Mouse (Mus musculus) lung, embryonic 16.5 days (tissue): ENCODE results near the gene Tbx15. TPM values are rescaled to one million over a fixed set of nuclear protein-coding genes. Genes with fewer than 3 reads are reported as not detected.
"Not testable (repeated sequence)": the region's sequence is repeated elsewhere in the genome, so short reads cannot be mapped to it uniquely, and the experiment has no call there.

Experiments
- ATAC-seq: fragments of 200-750 bp; cut with Nextera tagmentation; 2 replicates; pipeline ENCODE4 v1.8.0; 2017; ENCODE audit warnings: low read depth, mild to moderate bottlenecking, moderate library complexity
- H3K27ac ChIP-seq: fragments of 300-500 bp; sonication (generic); 2 replicates; pipeline ENCODE4 v1.5.1; 2014; ENCODE audit warnings: mild to moderate bottlenecking, control low read depth, low read length
- H3K27me3 ChIP-seq: fragments of 300-500 bp; sonication (generic); 2 replicates; pipeline ENCODE4 v1.6.1; 2014; ENCODE audit warnings: low read depth, low read length, mixed read lengths; ENCODE audit not compliant: control insufficient read depth, insufficient read depth
- H3K36me3 ChIP-seq: fragments of 300-500 bp; sonication (generic); 2 replicates; pipeline ENCODE4 v1.6.1; 2014; ENCODE audit warnings: low read length; ENCODE audit not compliant: control insufficient read depth, insufficient read depth
- H3K4me1 ChIP-seq: fragments of 300-500 bp; sonication (generic); replicated peaks from 2 replicates; pipeline ENCODE4 v1.6.1; 2014; ENCODE audit warnings: low read length, mixed read lengths; ENCODE audit not compliant: control insufficient read depth, insufficient read depth
- H3K4me2 ChIP-seq: fragments of 300-500 bp; sonication (generic); 2 replicates; pipeline ENCODE4 v1.6.1; 2014; ENCODE audit warnings: low read depth, low read length, control low read depth
- H3K4me3 ChIP-seq: fragments of 300-500 bp; sonication (generic); 2 replicates; pipeline ENCODE4 v1.5.1; 2014; ENCODE audit warnings: mild to moderate bottlenecking, low read length, control low read depth
- H3K9ac ChIP-seq: fragments of 300-500 bp; sonication (generic); 2 replicates; pipeline ENCODE4 v1.6.1; 2014; ENCODE audit warnings: low read length, control low read depth
- H3K9me3 ChIP-seq: fragments of 300-500 bp; sonication (generic); 2 replicates; pipeline ENCODE4 v1.6.1; 2016; ENCODE audit warnings: low read length; ENCODE audit not compliant: control insufficient read depth
- WGBS: fragments of 180-500 bp; shearing (Covaris S2); extraction: QIAGEN DNeasy Blood & Tissue Kit; methylation state at CpG from one replicate; pipeline ENCODE4 v1.1.7; 2014; 5-methylcytosine and 5-hydroxymethylcytosine counted together
- polyA plus RNA-seq: library from polyadenylated mRNA; unstranded; fragments of >200 nt; fragmentation: Nextera tagmentation; extraction: Ambion mirVana; gene quantifications from 2 replicates; pipeline ENCODE4 v1.2.1, GENCODE M21; 2015

Tbx15 gene
- polyA plus RNA-seq, 1 experiment from 2014 or later: 0.24 TPM

- Histone ChIP-seq H3K9ac (no peak overlapping the region), H3K4me3 (no peak overlapping the region), H3K9me3 (no peaks in the 10 kb centered on the region), H3K4me2 (no peak overlapping the region), H3K4me1 (no peaks in the 10 kb centered on the region), H3K27me3 (no peaks in the 10 kb centered on the region), H3K36me3 (no peaks in the 10 kb centered on the region), H3K27ac (no peak overlapping the region)
- ATAC-seq: 0 out of 2 replicates have a peak, but pooled peaks have one; percentile 34
- WGBS: 27% methylated on average over 6 of the region's 6 CpGs
These were observed 50.0 kb downstream of the Tbx15 start for GRCm38 (mm10) chr3:99290064-99290702.

GRCm38 (mm10) chr3:99290878-99291277 lies 50.7 kb downstream of the Tbx15 start:
- H3K36me3 ChIP-seq: no peaks in the 10 kb centered on the region
- H3K27me3 ChIP-seq: no peaks in the 10 kb centered on the region
- no peak for ATAC-seq
- no peaks in the 10 kb centered on the region for H3K9me3 ChIP-seq
- H3K27ac ChIP-seq: no peak overlapping the region
- H3K9ac ChIP-seq: no peak overlapping the region
- H3K4me2 ChIP-seq: no peak overlapping the region
- no peaks in the 10 kb centered on the region for H3K4me1 ChIP-seq
- no peak overlapping the region for H3K4me3 ChIP-seq
- 64% methylated on average over 2 of the region's 2 CpGs for WGBS

- H3K27ac ChIP-seq: no peak overlapping the region
- H3K4me1 ChIP-seq: no peaks in the 10 kb centered on the region
- no peaks in the 10 kb centered on the region for H3K36me3 ChIP-seq
- no peaks in the 10 kb centered on the region for H3K9me3 ChIP-seq
- H3K27me3 ChIP-seq: no peaks in the 10 kb centered on the region
- no peak overlapping the region for H3K9ac ChIP-seq
- H3K4me2 ChIP-seq: no peak overlapping the region
- no peak overlapping the region for H3K4me3 ChIP-seq
- ATAC-seq: no peak
These were observed 51.2 kb downstream of the Tbx15 start for GRCm38 (mm10) chr3:99291386-99291785.

GRCm38 (mm10) chr3:99292531-99292931 lies 52.4 kb downstream of the Tbx15 start:
- Histone ChIP-seq H3K9ac (no peak overlapping the region), H3K4me2 (no peak overlapping the region), H3K27ac (no peak overlapping the region), H3K4me3 (no peak overlapping the region), H3K36me3 (no peaks in the 10 kb centered on the region), H3K4me1 (no peaks in the 10 kb centered on the region), H3K9me3 (no peaks in the 10 kb centered on the region), H3K27me3 (no peaks in the 10 kb centered on the region)
- WGBS: 72% methylated on average over 3 of the region's 3 CpGs
- no peak for ATAC-seq

- not testable (repeated sequence) for ATAC-seq, H3K9me3 ChIP-seq, H3K36me3 ChIP-seq, H3K4me1 ChIP-seq, H3K4me3 ChIP-seq, H3K4me2 ChIP-seq, H3K9ac ChIP-seq, H3K27me3 ChIP-seq, H3K27ac ChIP-seq
- 70% methylated on average over 1 of the region's 1 CpGs for WGBS
These were observed 54.0 kb downstream of the Tbx15 start for GRCm38 (mm10) chr3:99294209-99294608.

- no peak overlapping the region for H3K27ac ChIP-seq
- H3K36me3 ChIP-seq: no peaks in the 10 kb centered on the region
- no peaks in the 10 kb centered on the region for H3K9me3 ChIP-seq
- no peak for ATAC-seq
- no peaks in the 10 kb centered on the region for H3K27me3 ChIP-seq
- no peaks in the 10 kb centered on the region for H3K4me1 ChIP-seq
- WGBS: 77% methylated on average over 2 of the region's 2 CpGs
- H3K9ac ChIP-seq: no peak overlapping the region
- no peak overlapping the region for H3K4me3 ChIP-seq
- no peak overlapping the region for H3K4me2 ChIP-seq
These were observed 55.1 kb downstream of the Tbx15 start for GRCm38 (mm10) chr3:99295301-99295700.

GRCm38 (mm10) chr3:99296186-99296585 lies 56.0 kb downstream of the Tbx15 start:
- 66% methylated on average over 5 of the region's 5 CpGs for WGBS

GRCm38 (mm10) chr3:99300846-99301245 lies 60.7 kb downstream of the Tbx15 start:
- no peaks in the 10 kb centered on the region for H3K27me3 ChIP-seq
- no peak for ATAC-seq
- 71% methylated on average over 2 of the region's 2 CpGs for WGBS

More at GRCm38 (mm10) chr3:99296186-99296585, 56.0 kb downstream of the Tbx15 start:
- Histone ChIP-seq H3K9me3 (no peaks in the 10 kb centered on the region), H3K4me2 (no peak overlapping the region), H3K4me1 (no peaks in the 10 kb centered on the region), H3K4me3 (no peak overlapping the region), H3K36me3 (no peaks in the 10 kb centered on the region), H3K9ac (no peak overlapping the region), H3K27me3 (no peaks in the 10 kb centered on the region), H3K27ac (no peak overlapping the region)
- ATAC-seq: no peak

GRCm38 (mm10) chr3:99310877-99311276 lies 70.7 kb downstream of the Tbx15 start:
- WGBS: 46% methylated on average over 2 of the region's 2 CpGs
- no peak overlapping the region for H3K9ac ChIP-seq
- ATAC-seq: no peak
- H3K27me3 ChIP-seq: no peaks in the 10 kb centered on the region
- H3K9me3 ChIP-seq: no peaks in the 10 kb centered on the region
- no peak overlapping the region for H3K4me3 ChIP-seq
- no peaks in the 10 kb centered on the region for H3K4me1 ChIP-seq
- H3K36me3 ChIP-seq: no peaks in the 10 kb centered on the region
- H3K27ac ChIP-seq: no peak overlapping the region
- H3K4me2 ChIP-seq: no peak overlapping the region

More at GRCm38 (mm10) chr3:99300846-99301245, 60.7 kb downstream of the Tbx15 start:
- Histone ChIP-seq H3K9me3 (no peaks in the 10 kb centered on the region), H3K36me3 (no peaks in the 10 kb centered on the region), H3K4me3 (no peak overlapping the region), H3K27ac (no peak overlapping the region), H3K9ac (no peak overlapping the region), H3K4me2 (no peak overlapping the region), H3K4me1 (no peaks in the 10 kb centered on the region)
